Mouse (Mus musculus): Measurements from ENCODE around the gene Dis3l2.

Dis3l2 gene

GRCm38 (mm10) chr1:86916355-86916984 lies 212.9 kb downstream of the Dis3l2 start:
- DNase-seq (ENCODE audit: low spot score in 2 of 2), result no peak

- no peak for DNase-seq (ENCODE audit: low spot score in 2 of 2)
These were observed 222.2 kb downstream of the Dis3l2 start for GRCm38 (mm10) chr1:86925776-86926175.

- DNase-seq (ENCODE audit: low spot score in 2 of 2), result no peak
These were observed 228.2 kb downstream of the Dis3l2 start for GRCm38 (mm10) chr1:86931606-86932379.

- no peak for DNase-seq (ENCODE audit: low spot score in 2 of 2)
These were observed 229.2 kb downstream of the Dis3l2 start for GRCm38 (mm10) chr1:86932810-86933209.

GRCm38 (mm10) chr1:86933656-86934055 lies 230.0 kb downstream of the Dis3l2 start:
- no peak for DNase-seq (ENCODE audit: low spot score in 2 of 2)

GRCm38 (mm10) chr1:86951501-86952205 lies 248.0 kb downstream of the Dis3l2 start:
- DNase-seq (ENCODE audit: low spot score in 2 of 2), result no peak

GRCm38 (mm10) chr1:86955801-86956200 lies 252.2 kb downstream of the Dis3l2 start:
- DNase-seq (ENCODE audit: low spot score in 2 of 2), result no peak

- DNase-seq (ENCODE audit: low spot score in 2 of 2), result no peak
These were observed 264.8 kb downstream of the Dis3l2 start for GRCm38 (mm10) chr1:86968261-86968964.

- DNase-seq (ENCODE audit: low spot score in 2 of 2), result no peak
These were observed 265.6 kb downstream of the Dis3l2 start for GRCm38 (mm10) chr1:86969173-86969725.

GRCm38 (mm10) chr1:86972693-86973092 lies 269.1 kb downstream of the Dis3l2 start:
- no peak for DNase-seq (ENCODE audit: low spot score in 2 of 2)

- DNase-seq (ENCODE audit: low spot score in 2 of 2), result no peak
These were observed 273.4 kb downstream of the Dis3l2 start for GRCm38 (mm10) chr1:86977018-86977417.

GRCm38 (mm10) chr1:86986372-86986771 lies 282.8 kb downstream of the Dis3l2 start:
- no peak for DNase-seq (ENCODE audit: low spot score in 2 of 2)

GRCm38 (mm10) chr1:86992849-86993248 lies 289.2 kb downstream of the Dis3l2 start:
- DNase-seq (ENCODE audit: low spot score in 2 of 2), result no peak

- no peak for DNase-seq (ENCODE audit: low spot score in 2 of 2)
These were observed 290.4 kb downstream of the Dis3l2 start for GRCm38 (mm10) chr1:86994023-86994422.

GRCm38 (mm10) chr1:86998051-86998450 lies 294.4 kb downstream of the Dis3l2 start:
- DNase-seq (ENCODE audit: low spot score in 2 of 2), result no peak

- no peak for DNase-seq (ENCODE audit: low spot score in 2 of 2)
These were observed 297.8 kb downstream of the Dis3l2 start for GRCm38 (mm10) chr1:87001365-87001764.

- DNase-seq (ENCODE audit: low spot score in 2 of 2), result no peak
These were observed 299.0 kb downstream of the Dis3l2 start for GRCm38 (mm10) chr1:87002545-87003168.

GRCm38 (mm10) chr1:87003169-87003552 lies 299.6 kb downstream of the Dis3l2 start:
- no peak for DNase-seq (ENCODE audit: low spot score in 2 of 2)

GRCm38 (mm10) chr1:87006425-87006824 lies 302.8 kb downstream of the Dis3l2 start:
- DNase-seq (ENCODE audit: low spot score in 2 of 2), result no peak

- DNase-seq (ENCODE audit: low spot score in 2 of 2), result no peak
These were observed 304.6 kb downstream of the Dis3l2 start for GRCm38 (mm10) chr1:87008211-87008610.

GRCm38 (mm10) chr1:87009156-87009555 lies 305.5 kb downstream of the Dis3l2 start:
- DNase-seq (ENCODE audit: low spot score in 2 of 2), result no peak

Data from thymus, postnatal 10 days (tissue).